Mouse (Mus musculus) brain, embryonic 18.5 days (tissue): Measurements from ENCODE around the gene Hist1h1d.
"Not testable (repeated sequence)": the region's sequence is repeated elsewhere in the genome, so short reads cannot be mapped to it uniquely, and the experiment has no call there.

Experiments used
- DNase-seq: peaks from one replicate; pipeline ENCODE4 v3.0.0-alpha.2; 2012; ENCODE audit warnings: low read depth, low spot score

The Hist1h1d gene

DNA sequence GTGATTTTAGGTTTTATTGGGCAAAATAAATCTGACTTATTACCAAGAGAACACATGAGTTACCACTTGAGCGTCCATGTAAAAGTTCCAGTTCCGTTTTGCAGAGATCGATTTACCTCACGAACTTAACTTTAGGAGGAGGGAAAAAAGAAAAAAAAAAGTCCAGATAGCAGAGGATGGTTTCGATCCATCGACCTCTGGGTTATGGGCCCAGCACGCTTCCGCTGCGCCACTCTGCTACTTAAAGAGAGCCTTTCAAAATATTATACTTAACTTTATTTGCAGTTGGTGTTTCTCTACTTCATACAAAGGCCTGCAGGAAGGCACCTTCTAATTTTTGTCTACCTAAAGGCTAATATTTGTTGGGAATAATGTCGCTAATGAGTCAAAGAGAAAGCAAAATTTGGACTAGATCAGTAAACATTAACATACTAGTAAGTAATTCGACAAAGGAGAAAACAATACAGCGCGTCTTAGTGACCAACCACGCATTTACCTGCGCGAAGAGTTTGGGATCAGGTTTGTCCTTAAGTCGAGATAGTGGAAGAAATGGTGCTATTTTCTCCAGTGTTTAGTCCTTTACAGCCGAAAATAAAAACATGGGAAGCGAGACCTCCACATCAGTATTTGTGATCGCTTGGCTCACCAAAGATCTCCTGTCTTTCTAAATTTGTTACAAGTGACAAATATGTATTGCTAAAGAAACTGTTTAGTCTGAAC is 22.7 kb upstream of the Hist1h1d start:
- no peak for DNase-seq

DNA sequence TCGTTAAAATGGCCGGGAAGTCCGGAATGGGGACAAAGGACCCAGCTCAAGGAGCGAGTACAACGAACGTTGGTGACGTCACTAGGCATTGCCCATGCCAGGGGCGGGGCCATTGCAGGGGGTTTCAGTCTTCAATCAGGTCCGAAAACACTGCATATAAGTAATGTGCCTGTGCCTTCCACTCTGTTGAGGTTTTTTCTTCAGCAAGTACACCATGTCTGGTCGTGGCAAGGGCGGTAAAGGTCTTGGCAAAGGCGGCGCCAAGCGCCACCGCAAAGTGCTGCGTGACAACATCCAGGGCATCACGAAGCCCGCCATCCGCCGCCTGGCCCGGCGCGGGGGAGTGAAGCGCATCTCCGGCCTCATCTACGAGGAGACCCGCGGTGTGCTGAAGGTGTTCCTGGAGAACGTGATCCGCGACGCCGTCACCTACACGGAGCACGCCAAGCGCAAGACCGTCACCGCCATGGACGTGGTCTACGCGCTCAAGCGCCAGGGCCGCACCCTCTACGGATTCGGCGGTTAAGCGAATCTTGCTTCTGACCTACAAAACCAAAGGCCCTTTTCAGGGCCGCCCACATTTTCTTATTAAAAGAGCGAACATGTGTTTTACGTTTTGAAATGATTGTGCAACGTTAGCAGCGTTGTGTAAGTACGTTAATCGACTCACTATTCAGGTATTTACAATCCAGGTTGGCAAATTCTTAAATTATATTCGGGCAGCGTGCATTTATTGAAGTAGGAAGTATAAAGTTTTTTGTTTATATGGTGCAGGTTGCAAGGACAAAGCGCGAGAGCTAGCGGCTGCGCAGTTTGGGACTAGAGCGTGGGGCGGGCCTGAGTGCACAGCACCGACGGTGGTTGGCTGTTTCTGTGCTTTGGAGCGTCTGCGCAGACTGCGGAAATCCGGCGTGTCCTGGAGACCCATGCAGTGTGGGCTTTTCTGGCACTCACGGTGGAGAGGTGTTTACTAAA is 21.9 kb upstream of the Hist1h1d start, which contains the start of gene Hist1h4h:
TSS of gene Hist1h4h (plus strand) at position 150 of the 975 bp plus-strand sequence.
- DNase-seq, result peak; percentile 95

DNA sequence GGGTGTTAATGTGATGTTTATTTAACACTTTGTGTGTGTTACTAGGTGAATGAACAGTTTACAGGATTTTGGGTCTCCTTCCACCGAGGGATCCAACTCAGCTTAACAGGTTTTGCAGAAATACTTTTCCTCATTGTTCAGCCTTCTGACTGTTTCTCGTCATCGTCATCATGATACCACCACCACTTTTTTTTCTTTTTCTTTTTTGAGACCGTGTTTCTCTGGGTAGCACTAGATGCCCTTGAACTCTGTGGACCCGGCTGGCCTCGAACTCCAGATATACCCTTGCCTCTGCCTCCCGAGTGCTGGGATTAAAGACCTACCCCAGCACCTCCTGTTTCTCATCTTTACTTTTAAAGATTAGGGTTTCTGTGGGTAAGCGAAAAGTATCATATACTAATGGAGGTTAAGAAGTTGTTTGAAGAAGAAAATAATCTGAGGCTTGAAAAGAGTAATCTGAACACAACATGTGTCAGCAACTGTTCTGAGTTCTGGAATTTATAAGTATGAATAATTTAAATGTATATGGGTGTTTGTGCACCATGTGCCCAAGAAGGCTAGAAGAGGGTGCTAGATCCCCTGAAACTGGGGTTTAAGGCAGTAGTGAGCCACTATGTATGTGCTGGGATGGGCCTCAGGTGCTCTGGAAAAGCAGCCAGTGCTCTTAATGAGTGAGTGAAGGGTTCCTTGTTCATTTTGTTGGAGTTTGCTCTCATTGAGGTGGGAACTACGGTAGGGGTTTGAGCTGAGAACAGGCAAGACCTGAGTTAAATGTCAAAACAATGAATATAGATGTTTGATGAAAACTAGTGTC is 20.6 kb upstream of the Hist1h1d start:
- no peak for DNase-seq

DNA sequence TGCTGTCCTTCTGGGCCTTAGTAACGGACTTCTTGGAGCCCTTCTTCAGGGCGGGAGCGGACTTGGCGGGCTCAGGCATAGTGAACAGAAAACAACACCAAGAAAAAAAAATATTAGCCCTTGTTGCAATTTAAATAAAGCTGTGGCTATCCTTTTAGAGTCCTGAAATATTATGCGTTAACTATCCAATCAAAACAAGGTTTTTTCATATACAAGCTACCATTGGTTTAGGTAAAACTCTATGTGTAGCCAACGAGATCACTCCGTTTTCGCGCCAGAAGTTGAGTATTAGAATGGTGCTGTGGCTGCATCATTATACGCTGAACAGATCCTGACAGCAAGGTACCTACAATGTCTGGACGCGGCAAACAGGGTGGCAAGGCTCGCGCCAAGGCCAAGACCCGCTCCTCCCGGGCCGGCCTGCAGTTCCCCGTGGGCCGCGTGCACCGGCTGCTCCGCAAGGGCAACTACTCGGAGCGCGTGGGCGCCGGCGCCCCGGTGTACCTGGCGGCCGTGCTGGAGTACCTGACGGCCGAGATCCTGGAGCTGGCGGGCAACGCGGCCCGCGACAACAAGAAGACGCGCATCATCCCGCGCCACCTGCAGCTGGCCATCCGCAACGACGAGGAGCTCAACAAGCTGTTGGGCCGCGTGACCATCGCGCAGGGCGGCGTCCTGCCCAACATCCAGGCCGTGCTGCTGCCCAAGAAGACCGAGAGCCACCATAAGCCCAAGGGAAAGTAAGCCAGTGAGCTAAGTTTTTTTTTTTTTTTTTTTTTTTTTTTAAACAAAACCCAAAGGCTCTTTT is 19.3 kb upstream of the Hist1h1d start, which contains the start of gene Hist1h2af:
TSS of gene Hist1h2af (plus strand) at position 347 of the 808 bp plus-strand sequence.
- DNase-seq, result not testable (repeated sequence)

DNA sequence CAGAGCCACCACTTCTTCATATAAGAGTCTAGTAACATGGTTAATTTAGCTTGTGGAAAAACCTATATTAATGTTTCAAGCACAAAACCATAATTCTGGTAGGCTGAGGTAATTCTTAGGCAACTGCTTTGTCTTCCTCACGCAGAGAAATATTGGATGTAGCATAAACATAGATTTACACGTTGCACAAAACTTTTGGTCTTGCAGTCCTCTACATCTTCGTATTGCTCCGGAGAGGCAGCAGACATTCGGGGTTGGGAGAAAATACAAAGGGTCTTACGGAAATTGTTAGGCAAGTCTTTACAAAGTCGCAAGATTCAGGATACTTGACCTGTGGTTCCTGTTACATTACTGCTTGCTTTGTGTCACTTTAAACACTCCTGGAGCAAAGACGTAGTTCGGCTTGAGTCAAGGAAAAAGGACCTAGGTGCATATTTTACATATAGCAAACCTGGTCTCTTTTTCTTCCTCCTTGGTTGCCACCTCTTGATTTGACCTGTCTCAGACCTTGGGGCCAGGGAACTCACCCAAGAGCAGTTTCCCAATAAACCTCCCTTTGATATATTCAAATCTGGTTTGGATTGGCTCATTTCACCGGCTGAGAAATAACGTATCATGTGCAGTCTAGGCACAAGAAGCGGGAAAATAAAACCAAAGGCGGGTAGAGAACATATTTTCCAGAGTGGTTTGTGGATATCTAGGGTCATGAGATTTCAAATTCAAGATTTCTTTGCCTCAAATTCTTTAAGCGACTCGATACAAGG is 18.5 kb upstream of the Hist1h1d start:
- DNase-seq, result no peak

DNA sequence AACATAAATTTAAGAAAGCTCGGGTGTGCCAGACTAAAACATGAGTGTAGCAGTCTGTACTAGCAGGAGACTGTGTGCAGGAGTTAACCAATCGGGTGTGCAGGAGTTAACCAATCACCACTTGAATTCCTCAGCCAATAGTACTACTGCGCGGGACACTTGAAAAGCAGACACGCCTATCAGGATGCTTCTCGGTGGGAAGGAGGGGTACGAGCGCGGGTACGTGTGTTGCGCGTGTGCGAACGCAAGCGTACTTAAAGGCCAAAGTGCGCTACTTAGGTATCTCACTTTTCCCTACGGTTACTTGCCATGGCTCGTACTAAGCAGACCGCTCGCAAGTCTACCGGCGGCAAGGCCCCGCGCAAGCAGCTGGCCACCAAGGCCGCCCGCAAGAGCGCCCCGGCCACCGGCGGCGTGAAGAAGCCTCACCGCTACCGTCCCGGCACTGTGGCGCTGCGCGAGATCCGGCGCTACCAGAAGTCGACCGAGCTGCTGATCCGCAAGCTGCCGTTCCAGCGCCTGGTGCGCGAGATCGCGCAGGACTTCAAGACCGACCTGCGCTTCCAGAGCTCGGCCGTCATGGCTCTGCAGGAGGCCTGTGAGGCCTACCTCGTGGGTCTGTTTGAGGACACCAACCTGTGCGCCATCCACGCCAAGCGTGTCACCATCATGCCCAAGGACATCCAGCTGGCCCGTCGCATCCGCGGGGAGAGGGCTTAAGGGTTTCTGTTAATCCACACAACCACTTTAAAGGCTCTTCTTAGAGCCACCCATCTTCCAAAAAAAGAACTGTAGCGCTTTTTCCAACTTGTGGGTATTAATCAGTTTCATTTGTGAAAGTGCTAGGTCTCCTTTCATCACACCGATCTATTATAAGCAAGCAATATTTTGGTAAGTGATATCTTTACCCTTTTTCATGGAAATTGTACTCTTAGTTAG is 17.7 kb upstream of the Hist1h1d start, which contains the start of gene Hist1h3g:
TSS of gene Hist1h3g (plus strand) at position 286 of the 939 bp plus-strand sequence.
- DNase-seq, result peak; percentile 93

DNA sequence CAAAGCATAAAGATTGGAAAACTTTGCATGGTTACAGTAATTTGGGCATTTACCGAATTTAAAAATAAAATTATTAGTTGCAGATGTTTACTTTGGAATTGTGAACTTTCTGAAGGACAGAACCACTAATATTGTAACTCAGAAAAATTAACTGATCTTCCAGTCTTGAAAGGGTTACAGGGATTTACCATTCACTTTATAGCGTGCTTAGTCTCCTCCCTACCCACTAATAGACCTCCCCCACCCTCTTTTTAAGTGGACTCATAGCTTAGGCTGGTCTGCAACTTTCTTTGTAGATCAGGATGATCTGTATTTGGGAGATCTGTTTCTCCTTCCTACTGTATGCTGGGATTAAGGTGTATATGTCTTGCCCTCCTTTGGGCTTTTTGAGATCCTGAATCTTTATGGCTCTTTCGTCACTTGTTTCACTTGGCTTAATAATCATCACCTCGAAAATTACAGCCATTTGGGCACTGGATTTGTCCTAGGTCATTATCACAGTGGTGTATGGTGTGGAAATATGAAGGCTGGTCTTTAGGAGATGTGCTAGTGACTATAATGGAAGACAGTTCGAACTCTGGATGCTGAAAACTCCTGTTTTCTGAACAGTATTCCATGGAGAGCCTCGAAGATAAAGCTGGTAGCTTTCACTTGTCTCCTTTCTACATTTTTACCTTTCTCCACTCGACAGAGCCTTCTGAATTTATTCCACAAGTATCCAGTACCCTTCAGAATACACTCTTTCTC is 16.8 kb upstream of the Hist1h1d start:
- DNase-seq, result no peak

DNA sequence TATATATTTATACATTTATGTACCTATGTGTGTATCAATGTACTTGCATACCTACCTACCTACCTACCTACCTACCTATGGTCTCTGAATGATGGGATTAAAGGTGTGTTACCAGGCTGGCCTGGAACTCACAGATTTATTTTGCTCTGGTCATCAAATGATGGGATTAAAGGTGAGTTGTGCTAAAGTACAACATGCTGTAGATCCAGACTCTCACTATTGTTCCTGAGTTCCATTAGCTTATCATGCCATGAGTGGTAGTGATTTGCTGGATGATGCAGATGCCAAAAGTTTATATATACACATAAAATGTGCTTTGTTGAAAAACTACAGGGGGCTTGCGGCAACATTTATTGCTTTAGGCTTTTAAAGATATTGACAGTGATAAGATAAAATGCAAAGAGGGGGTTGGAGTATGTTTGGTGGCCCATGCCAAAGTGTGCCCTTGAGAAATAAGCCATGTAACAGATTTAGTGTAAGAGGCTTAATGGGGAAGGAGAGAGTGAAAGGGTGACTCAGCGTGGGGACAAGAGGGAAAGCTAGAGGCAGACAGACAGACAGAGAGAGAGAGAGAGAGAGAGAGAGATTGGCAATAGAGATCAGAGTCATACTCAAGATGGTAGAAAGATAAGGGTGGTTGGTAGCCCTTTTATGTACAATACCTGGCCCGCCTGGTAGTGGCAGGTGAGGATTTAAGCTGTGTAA is 15.9 kb upstream of the Hist1h1d start:
- DNase-seq, result no peak

DNA sequence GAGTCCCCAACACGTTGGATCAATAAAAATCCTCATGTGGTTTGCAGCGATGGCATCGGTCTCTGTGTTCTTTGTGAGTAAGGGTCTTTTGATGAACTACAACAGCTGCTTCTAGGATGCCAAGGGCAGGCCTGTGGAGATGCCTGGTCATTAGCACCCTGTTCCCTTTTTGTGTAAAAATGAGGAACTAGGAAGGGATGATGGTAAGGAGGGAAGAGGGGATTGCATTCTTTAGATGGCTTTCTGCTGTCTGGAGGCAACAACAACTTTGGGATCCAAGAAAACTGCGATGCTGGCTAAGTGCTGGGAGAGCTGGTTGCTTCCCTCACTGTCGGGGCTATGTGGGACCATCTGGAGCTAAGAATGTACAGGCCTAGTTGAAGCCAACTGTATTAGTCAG is 14.8 kb upstream of the Hist1h1d start:
- DNase-seq, result no peak

DNA sequence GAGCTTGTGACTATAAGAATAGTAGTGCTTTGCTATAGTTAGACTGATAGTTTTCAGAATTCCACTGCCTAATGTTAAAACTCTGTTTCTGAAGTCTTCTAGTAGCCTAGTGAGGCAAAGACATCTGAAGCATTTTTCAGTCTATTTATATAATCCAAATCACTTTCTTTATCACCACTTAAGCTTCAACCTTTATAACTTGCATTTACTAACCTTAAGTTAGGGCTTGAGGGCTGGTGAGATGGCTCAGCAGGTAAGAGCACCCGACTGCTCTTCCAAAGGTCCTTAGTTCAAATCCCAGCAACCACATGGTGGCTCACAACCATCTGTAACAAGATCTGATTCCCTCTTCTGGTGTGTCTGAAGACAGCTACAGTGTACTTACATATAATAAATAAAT is 13.2 kb upstream of the Hist1h1d start:
- not testable (repeated sequence) for DNase-seq

DNA sequence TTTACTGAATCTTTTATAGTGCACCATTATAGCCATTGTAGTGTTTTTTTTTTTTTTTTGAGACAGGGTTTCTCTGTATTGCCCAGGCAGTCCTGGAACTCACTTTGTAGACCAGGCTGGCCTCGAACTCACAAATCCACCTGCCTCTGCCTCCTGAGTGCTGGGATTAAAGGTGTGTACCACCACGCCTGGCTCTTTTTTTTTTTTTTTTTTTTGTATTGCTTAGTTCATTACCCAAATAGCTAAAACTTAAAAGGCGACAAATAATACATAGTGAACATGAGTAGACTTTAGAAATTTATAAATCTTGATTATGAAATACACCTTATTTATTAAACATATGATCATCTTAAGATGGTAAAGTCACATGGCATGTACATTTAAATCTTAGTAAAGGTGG is 11.6 kb upstream of the Hist1h1d start:
- no peak for DNase-seq

DNA sequence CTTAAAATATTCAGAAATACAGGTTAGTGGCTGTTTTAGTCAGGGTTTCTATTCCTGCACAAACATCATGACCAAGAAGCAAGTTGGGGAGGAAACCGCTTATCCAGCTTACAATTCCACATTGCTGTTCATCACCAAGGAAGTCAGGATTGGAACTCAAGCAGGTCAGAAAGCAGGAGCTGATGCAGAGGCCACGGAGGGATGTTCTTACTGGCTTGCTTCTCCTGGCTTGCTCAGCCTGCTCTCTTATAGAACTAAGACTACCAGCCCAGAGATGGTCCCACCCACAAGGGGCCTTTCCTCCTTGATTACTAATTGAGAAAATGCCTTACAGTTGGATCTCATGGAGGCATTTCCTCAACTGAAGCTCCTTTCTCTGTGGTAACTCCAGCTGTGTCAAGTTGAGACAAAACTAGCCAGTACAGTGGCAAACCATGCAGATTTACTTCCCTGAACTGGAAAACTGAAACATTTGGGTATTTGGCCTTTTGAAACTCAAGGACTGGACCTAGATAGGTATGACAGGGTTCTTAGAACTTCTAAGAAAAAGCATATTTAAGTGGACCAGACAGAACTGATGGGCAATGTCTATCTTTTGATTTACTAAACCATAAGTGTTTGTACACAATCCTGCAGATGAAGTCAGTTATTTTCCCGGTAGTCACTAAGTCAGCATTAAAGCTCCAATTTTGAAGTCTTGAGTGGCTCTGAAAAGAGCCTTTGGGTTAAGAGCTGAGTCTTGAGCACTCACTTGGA is 10.7 kb upstream of the Hist1h1d start:
- not testable (repeated sequence) for DNase-seq

DNA sequence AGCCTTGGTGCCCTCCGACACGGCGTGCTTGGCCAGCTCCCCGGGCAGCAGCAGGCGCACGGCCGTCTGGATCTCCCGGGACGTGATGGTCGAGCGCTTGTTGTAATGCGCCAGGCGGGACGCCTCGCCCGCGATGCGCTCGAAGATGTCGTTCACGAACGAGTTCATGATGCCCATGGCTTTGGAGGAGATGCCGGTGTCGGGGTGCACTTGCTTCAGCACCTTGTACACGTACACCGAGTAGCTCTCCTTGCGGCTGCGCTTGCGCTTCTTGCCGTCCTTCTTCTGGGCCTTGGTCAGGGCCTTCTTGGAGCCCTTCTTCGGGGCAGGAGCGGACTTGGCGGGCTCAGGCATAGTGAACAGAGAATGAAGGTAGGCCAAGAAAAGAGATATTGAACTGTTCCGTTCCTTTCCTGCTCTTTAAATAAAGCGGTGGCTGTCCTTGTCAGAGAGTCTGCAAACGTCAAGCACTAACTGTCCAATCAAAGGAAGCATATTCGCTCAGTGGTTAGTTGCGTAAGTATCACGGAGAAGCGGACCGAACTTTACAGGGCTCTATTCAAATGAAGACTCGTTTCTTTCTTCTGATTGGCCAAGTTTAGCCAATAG is 10.0 kb upstream of the Hist1h1d start, which contains the start of gene Hist1h2bh:
TSS of gene Hist1h2bh (minus strand) at position 394 of the 609 bp plus-strand sequence.
- DNase-seq, result not testable (repeated sequence)

DNA sequence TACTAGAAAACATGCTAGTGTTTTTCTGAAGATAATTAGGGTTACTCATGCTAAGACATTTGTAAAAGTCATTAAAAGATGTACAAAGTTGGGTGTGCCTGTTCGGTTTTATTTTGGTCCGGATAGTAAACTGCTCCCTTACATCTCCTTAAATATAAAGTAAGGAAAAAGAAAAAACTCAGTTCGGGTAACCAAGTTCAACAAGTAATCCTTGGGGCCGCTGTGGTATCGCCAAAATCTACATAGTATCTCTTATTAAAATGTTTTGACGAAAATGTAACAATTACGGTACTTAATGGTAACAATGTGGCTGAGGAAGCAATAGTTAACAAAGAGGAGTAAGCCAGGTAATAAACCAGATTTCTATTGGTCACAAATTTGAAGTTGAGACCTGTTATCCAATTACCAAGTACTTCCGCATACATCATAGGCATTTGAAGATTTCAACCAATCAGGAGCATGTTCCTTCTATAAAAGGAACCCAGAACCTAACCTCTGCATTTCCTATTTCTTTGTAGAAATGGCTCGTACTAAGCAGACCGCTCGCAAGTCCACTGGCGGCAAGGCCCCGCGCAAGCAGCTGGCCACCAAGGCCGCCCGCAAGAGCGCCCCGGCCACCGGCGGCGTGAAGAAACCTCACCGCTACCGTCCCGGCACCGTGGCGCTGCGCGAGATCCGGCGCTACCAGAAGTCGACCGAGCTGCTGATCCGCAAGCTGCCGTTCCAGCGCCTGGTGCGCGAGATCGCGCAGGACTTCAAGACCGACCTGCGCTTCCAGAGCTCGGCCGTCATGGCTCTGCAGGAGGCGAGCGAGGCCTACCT is 8.9 kb upstream of the Hist1h1d start, which contains the start of gene Hist1h3f:
TSS of gene Hist1h3f (plus strand) at position 88 of the 822 bp plus-strand sequence.
- DNase-seq, result peak; percentile 95

DNA sequence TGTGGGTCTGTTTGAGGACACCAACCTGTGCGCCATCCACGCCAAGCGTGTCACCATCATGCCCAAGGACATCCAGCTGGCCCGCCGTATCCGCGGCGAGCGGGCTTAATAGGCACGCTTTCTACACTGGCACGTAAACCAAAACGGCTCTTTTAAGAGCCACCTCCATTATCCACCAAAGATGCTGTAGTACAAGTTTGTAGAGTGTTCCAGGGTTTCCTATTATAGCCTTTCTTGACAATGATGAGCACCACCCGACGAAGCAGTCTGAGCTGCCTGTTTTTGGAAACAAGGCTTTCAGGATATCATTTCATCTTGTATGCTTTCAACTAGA is 8.3 kb upstream of the Hist1h1d start:
- DNase-seq, result not testable (repeated sequence)
